Mouse (Mus musculus): ENCODE data around the gene Srebf1. TPM values are rescaled to one million over a fixed set of nuclear protein-coding genes. Genes with fewer than 3 reads are reported as not detected.

Srebf1 gene
- polyA plus RNA-seq, 1 experiment, result 64.1 TPM

- Histone ChIP-seq H3K27me3 (ENCODE audit: control insufficient read depth, insufficient read depth, insufficient read length) (no peaks in the 10 kb centered on the region), H3ac (ENCODE audit: control insufficient read depth, insufficient read length, low read depth) (no peak overlapping the region), H3K79me3 (ENCODE audit: low read depth) (peaks cover 2% of the 10 kb centered on the region), H3K4me3 (ENCODE audit: insufficient read depth, poor library complexity, severe bottlenecking) (no peak overlapping the region), H3K79me2 (ENCODE audit: control insufficient read depth, insufficient read depth) (peaks cover 10% of the 10 kb centered on the region), H3K36me3 (ENCODE audit: control insufficient read depth, insufficient read depth) (peaks cover 21% of the 10 kb centered on the region)
- TF ChIP-seq MYOD1 (IDR thresholded peaks at IDR 0.05; ENCODE audit: control insufficient read depth, insufficient read length, low read depth), result no peak
- no peak for TF ChIP-seq CEBPB (IDR thresholded peaks at IDR 0.05; ENCODE audit: low read depth)
- no peak for TF ChIP-seq CTCF (IDR thresholded peaks at IDR 0.05; ENCODE audit: control insufficient read depth, insufficient read depth, insufficient read length)
- no peak for TF ChIP-seq FOSL1 (IDR thresholded peaks at IDR 0.05; ENCODE audit: insufficient read depth, low read length, poor library complexity, severe bottlenecking)
- no peak for TF ChIP-seq MYOG (IDR thresholded peaks at IDR 0.05; ENCODE audit: control insufficient read depth, extremely low read depth, insufficient read length)
- TF ChIP-seq USF1 (IDR thresholded peaks at IDR 0.05; ENCODE audit: low read depth), result no peak
- no peak for TF ChIP-seq MAX (IDR thresholded peaks at IDR 0.05)
Measured at GRCm38 (mm10) chr11:60185396-60186231, 36.8 kb downstream of the Srebf1 start.

- Histone ChIP-seq H3K27me3 (ENCODE audit: control insufficient read depth, insufficient read depth, insufficient read length) (no peaks in the 10 kb centered on the region), H3K79me3 (ENCODE audit: low read depth) (peaks cover 4% of the 10 kb centered on the region), H3K79me2 (ENCODE audit: control insufficient read depth, insufficient read depth) (peaks cover 20% of the 10 kb centered on the region), H3ac (ENCODE audit: control insufficient read depth, insufficient read length, low read depth) (no peak overlapping the region), H3K36me3 (ENCODE audit: control insufficient read depth, insufficient read depth) (peaks cover 18% of the 10 kb centered on the region), H3K4me3 (ENCODE audit: insufficient read depth, poor library complexity, severe bottlenecking) (no peak overlapping the region)
- TF ChIP-seq FOSL1 (IDR thresholded peaks at IDR 0.05; ENCODE audit: insufficient read depth, low read length, poor library complexity, severe bottlenecking) (no peak), CTCF (IDR thresholded peaks at IDR 0.05; ENCODE audit: control insufficient read depth, insufficient read depth, insufficient read length) (no peak), MAX (IDR thresholded peaks at IDR 0.05) (no peak)
Measured at GRCm38 (mm10) chr11:60184346-60185325, 37.7 kb downstream of the Srebf1 start.

GRCm38 (mm10) chr11:60182741-60183140 is 39.6 kb downstream of the Srebf1 start:
- H3K4me3 ChIP-seq (ENCODE audit: insufficient read depth, poor library complexity, severe bottlenecking), result no peak overlapping the region
- TF ChIP-seq CEBPB (IDR thresholded peaks at IDR 0.05; ENCODE audit: low read depth) (no peak), MYOG (IDR thresholded peaks at IDR 0.05; ENCODE audit: control insufficient read depth, extremely low read depth, insufficient read length) (no peak), USF1 (IDR thresholded peaks at IDR 0.05; ENCODE audit: low read depth) (no peak), FOSL1 (IDR thresholded peaks at IDR 0.05; ENCODE audit: insufficient read depth, low read length, poor library complexity, severe bottlenecking) (no peak), MYOD1 (IDR thresholded peaks at IDR 0.05; ENCODE audit: control insufficient read depth, insufficient read length, low read depth) (no peak), CTCF (IDR thresholded peaks at IDR 0.05; ENCODE audit: control insufficient read depth, insufficient read depth, insufficient read length) (no peak), MAX (IDR thresholded peaks at IDR 0.05) (no peak)

GRCm38 (mm10) chr11:60182116-60182670 is 40.2 kb downstream of the Srebf1 start:
- no peaks in the 10 kb centered on the region for H3K27me3 ChIP-seq (ENCODE audit: control insufficient read depth, insufficient read depth, insufficient read length)
- H3K79me3 ChIP-seq (ENCODE audit: low read depth), result peaks cover 14% of the 10 kb centered on the region
- H3K36me3 ChIP-seq (ENCODE audit: control insufficient read depth, insufficient read depth), result peaks cover 17% of the 10 kb centered on the region
- TF ChIP-seq MYOG (IDR thresholded peaks at IDR 0.05; ENCODE audit: control insufficient read depth, extremely low read depth, insufficient read length), result no peak
- no peak for TF ChIP-seq CEBPB (IDR thresholded peaks at IDR 0.05; ENCODE audit: low read depth)
- no peak for TF ChIP-seq CTCF (IDR thresholded peaks at IDR 0.05; ENCODE audit: control insufficient read depth, insufficient read depth, insufficient read length)
- no peak for TF ChIP-seq MYOD1 (IDR thresholded peaks at IDR 0.05; ENCODE audit: control insufficient read depth, insufficient read length, low read depth)
- TF ChIP-seq USF1 (IDR thresholded peaks at IDR 0.05; ENCODE audit: low read depth), result no peak
- no peak for TF ChIP-seq MAX (IDR thresholded peaks at IDR 0.05)
- TF ChIP-seq FOSL1 (IDR thresholded peaks at IDR 0.05; ENCODE audit: insufficient read depth, low read length, poor library complexity, severe bottlenecking), result no peak
- no peak overlapping the region for H3ac ChIP-seq (ENCODE audit: control insufficient read depth, insufficient read length, low read depth)
- H3K4me3 ChIP-seq (ENCODE audit: insufficient read depth, poor library complexity, severe bottlenecking), result no peak overlapping the region
- H3K79me2 ChIP-seq (ENCODE audit: control insufficient read depth, insufficient read depth), result peaks cover 45% of the 10 kb centered on the region

More at GRCm38 (mm10) chr11:60182741-60183140, 39.6 kb downstream of the Srebf1 start:
- peaks cover 39% of the 10 kb centered on the region for H3K79me2 ChIP-seq (ENCODE audit: control insufficient read depth, insufficient read depth)
- no peak overlapping the region for H3ac ChIP-seq (ENCODE audit: control insufficient read depth, insufficient read length, low read depth)
- H3K36me3 ChIP-seq (ENCODE audit: control insufficient read depth, insufficient read depth), result peaks cover 18% of the 10 kb centered on the region
- H3K79me3 ChIP-seq (ENCODE audit: low read depth), result peaks cover 9% of the 10 kb centered on the region
- H3K27me3 ChIP-seq (ENCODE audit: control insufficient read depth, insufficient read depth, insufficient read length), result no peaks in the 10 kb centered on the region

GRCm38 (mm10) chr11:60178506-60178905 is 43.9 kb downstream of the Srebf1 start:
- Histone ChIP-seq H3K79me3 (ENCODE audit: low read depth) (peaks cover 16% of the 10 kb centered on the region), H3K27me3 (ENCODE audit: control insufficient read depth, insufficient read depth, insufficient read length) (no peaks in the 10 kb centered on the region), H3K4me3 (ENCODE audit: insufficient read depth, poor library complexity, severe bottlenecking) (no peak overlapping the region), H3K36me3 (ENCODE audit: control insufficient read depth, insufficient read depth) (peaks cover 4% of the 10 kb centered on the region), H3ac (ENCODE audit: control insufficient read depth, insufficient read length, low read depth) (no peak overlapping the region), H3K79me2 (ENCODE audit: control insufficient read depth, insufficient read depth) (peaks cover 58% of the 10 kb centered on the region)
- TF ChIP-seq CTCF (IDR thresholded peaks at IDR 0.05; ENCODE audit: control insufficient read depth, insufficient read depth, insufficient read length), result no peak
- TF ChIP-seq FOSL1 (IDR thresholded peaks at IDR 0.05; ENCODE audit: insufficient read depth, low read length, poor library complexity, severe bottlenecking), result no peak
- no peak for TF ChIP-seq MYOD1 (IDR thresholded peaks at IDR 0.05; ENCODE audit: control insufficient read depth, insufficient read length, low read depth)
- TF ChIP-seq CEBPB (IDR thresholded peaks at IDR 0.05; ENCODE audit: low read depth), result no peak
- no peak for TF ChIP-seq MYOG (IDR thresholded peaks at IDR 0.05; ENCODE audit: control insufficient read depth, extremely low read depth, insufficient read length)
- TF ChIP-seq MAX (IDR thresholded peaks at IDR 0.05), result no peak
- TF ChIP-seq USF1 (IDR thresholded peaks at IDR 0.05; ENCODE audit: low read depth), result no peak

Data from C2C12 (cell line).